Mouse (Mus musculus): ENCODE data around the gene Wnk2. TPM values are rescaled to one million over a fixed set of nuclear protein-coding genes. Genes with fewer than 3 reads are reported as not detected.

The Wnk2 gene
- total RNA-seq, 2 experiments from 2014 or later = 100 to 103 TPM

DNA sequence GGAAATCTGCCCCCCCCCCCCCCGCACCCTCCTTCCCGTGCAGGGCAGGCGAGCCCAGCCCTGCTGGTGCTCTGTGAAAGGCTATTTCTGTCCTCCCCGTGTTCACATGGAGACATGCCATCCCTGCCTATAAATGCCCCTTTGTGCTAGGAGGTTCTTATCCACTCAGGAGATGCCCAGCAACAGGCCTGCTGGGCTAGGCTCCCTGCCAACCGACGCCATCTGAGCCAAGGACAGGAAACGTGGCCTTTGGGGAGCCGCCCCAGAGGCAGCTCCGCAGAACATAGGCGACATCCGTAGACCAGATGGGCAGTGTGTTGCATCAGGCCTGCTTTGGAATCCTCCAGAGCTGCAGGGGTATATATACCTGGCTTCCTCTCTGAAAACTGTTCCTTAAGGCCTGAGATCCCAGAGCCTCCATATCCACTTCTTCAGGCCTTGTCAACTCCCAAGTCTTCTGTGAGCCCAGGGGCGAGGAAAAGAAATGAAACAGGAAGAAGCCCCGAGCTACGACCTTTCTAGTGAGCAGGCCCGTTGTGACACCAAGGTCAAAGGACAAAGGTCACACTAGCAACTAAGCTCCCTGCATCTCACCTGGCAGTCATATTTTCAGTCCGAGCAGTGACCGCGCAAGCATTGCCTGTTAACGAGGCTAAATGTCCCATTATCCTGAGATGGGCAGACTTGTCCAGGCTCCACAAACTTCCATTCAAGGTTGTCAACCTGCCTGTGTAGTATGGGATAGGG, 31.2 kb upstream of the Wnk2 start:
- peak; percentile 46 to 70 for DNase-seq (ENCODE audit: low spot score in 2 of 2)

- no peak for DNase-seq (ENCODE audit: low spot score in 2 of 2)
Measured at GRCm38 (mm10) chr13:49175509-49175908, 27.7 kb upstream of the Wnk2 start.

DNA sequence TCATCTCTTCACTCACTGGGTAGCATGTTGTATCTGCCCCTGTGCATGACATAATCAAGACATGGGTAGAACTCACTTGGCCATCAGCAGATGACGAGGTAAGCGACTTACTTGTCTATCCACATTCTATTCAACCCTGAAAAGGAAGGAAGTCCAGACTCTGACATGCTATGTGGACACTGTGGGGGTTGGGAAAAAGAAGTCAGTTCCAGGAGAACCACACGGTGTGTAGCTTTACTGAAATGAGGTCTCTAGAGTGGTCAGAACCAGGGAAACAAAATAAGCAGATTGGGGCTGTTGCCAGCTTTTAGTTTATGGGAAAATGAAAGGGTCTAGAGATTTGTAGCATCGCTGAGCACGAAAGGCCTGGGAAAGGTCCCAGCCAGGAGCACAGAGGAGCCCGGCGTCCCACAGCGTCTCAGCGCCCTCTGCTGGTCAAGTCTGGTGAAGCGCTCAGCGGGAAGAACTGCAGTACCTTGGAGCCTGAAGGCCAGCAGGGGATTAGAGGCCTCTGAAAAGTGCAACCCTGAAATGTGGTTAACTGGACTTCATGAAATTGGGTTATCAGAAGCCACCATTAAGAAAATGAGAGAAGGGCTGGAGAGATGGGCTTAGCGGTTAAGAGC, 25.3 kb upstream of the Wnk2 start:
- peak; percentile 78 to 92 for DNase-seq (ENCODE audit: low spot score in 2 of 2)

DNA sequence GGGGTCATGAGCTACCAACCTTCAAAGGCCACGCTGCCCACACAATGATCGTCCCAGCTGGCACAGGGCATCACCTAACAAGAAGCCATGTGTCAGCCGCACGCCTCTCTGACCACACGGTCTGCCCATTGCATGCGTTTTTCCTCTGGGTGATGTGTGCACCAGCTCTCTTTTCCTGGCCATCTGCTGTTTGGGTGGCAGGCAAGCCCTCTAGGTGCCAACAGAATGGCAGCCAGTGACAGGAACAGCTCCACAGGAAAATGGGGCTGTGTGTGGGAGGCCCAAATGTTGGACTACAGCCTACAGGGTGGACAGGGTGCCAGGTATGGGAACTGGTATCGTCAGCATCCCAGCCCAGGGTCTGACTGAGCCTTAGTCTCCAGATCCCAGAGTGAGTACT, 24.5 kb upstream of the Wnk2 start:
- peak in 1 of 2 experiments; percentile 70 for DNase-seq (ENCODE audit: low spot score in 2 of 2)

GRCm38 (mm10) chr13:49171729-49172128, 23.9 kb upstream of the Wnk2 start:
- no peak for DNase-seq (ENCODE audit: low spot score in 2 of 2)

DNA sequence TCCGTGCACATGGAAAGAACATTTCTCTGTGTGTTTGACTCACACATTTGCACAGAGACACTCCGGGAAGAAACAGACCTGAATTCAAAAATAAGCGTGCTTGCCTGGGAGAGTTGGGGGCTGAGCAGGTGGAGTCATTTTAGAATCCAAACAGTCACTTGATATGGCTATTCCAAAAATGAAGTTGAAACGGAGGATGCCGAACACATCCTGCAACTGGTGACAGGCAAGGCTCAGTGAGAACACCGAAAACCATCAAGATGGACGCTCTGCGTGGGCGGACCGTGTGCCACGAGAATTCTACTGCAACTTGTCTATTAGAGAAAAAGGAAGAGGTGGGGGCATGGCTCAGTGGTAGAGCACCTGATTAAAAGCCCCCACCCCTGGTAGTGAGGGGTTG, 22.8 kb upstream of the Wnk2 start:
- peak in 1 of 2 experiments; percentile 37 for DNase-seq (ENCODE audit: low spot score in 2 of 2)

GRCm38 (mm10) chr13:49169448-49170207, 21.8 kb upstream of the Wnk2 start:
- peak; percentile 70 to 91 for DNase-seq (ENCODE audit: low spot score in 2 of 2)

GRCm38 (mm10) chr13:49167081-49167480, 19.3 kb upstream of the Wnk2 start:
- DNase-seq (ENCODE audit: low spot score in 2 of 2) = no peak

DNA sequence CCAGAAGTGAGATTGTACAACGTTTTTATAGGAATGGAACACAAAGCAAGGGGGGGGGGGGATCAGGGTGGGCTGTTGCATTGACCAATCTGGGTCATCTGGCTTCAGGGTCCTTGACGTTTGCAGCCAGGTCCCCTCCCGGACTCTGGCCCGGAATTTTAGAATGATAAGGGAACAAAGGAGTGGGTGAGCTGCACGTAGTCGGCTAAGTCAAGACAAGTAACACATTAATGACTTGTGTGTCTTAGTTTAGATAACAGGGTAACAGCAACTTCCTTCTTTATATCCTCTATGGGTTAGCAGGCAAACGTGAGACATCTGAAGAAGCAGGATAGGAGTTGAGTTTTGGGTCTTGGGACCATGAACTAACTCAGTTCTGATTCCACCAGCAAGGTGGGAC, 15.8 kb upstream of the Wnk2 start:
- DNase-seq (ENCODE audit: low spot score in 2 of 2) = no peak

DNA sequence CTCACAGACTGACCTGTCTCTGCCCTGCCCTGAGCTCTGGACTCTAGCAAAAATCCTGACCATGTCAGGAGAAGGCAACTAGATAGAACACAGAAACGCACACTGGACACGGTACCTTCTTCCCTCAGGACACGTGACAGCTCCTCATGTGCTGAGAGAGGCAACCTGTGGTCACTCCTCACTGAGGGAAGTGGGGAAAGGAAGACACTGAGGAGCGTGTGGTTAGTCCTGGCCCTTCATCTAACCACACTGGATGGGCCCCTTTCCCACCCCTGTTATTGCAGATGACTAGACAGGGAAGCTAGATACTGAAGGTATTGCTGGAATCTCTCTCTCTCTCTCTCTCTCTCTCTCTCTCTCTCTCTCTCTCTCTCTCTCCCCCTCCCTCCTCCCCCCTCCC, 14.9 kb upstream of the Wnk2 start:
- DNase-seq (ENCODE audit: low spot score in 2 of 2) = no peak

DNA sequence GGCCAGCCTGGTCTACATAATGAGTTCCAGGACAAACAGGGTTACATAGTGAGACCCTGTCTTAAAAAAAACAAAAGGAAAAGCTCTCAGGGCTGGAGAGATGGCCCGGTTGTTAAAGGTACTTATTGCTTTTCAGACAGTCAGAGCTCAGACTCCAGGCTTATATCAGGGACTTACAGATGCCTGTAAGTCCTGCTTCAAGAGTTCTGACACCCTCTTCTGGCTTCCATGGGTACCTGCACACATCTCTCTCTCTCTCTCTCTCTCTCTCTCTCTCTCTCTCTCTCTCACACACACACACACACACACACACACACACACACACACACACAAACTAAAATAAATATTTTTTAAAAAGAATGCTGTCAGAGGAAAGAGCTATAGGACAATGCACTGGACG, 13.4 kb upstream of the Wnk2 start:
- DNase-seq (ENCODE audit: low spot score in 2 of 2) = no peak

DNA sequence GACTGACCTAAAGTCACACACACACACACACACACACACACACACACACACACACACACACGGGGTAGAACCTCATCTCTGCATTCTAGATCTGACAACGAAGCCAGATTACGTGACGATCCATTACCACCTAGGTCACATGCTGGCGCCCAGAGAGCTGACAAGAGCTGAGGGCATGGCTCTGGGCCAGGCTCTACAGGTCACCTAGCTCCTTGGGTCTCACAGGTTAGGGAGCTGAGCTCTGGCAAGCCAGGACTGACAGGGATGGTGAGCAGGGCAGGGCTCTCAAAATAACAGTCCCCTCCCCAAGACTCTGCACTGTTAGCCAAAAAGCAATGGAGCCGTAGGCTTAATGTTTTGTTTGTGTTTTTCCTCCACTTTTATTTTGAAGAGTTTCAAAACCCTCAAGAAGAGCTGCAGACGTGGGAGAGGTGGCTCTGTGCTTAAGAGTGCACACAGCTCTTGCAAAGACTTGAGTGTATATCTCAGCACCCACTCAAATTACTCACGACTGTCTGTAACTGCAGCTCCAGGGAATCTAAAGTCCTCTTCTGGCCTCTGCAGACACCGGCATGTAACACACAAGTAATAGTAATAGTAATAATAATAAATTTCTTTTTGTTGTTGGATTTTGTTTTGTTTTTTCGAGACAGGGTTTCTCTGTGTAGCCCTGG, 10.4 kb upstream of the Wnk2 start:
- no peak for DNase-seq (ENCODE audit: low spot score in 2 of 2)

- no peak for DNase-seq (ENCODE audit: low spot score in 2 of 2)
Measured at GRCm38 (mm10) chr13:49156645-49157044, 8.8 kb upstream of the Wnk2 start.

- no peak for DNase-seq (ENCODE audit: low spot score in 2 of 2)
Measured at GRCm38 (mm10) chr13:49154621-49155020, 6.8 kb upstream of the Wnk2 start.

GRCm38 (mm10) chr13:49154028-49154427, 6.2 kb upstream of the Wnk2 start:
- no peak for DNase-seq (ENCODE audit: low spot score in 2 of 2)

DNA sequence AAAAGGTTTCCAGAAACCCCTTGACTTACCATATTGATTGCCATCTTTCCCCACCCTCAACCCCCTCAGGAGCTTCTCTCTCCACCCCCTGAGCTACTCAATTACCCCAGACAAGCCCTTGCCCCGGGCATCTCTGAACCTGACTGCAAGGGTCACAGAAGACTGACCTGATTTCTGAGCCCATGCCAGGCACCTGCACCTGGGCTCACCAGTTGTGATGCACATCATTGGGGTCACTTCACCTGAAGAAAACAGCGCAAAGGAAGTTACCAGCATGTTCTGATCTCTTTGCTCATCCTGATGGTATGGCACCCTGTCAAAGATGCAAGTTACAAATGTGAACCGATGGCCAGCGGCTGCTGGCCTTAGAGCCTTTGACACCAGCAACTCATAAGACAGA, 873 bp upstream of the Wnk2 start:
- no peak for DNase-seq (ENCODE audit: low spot score in 2 of 2)

GRCm38 (mm10) chr13:49147007-49147857, 582 bp downstream of the Wnk2 start:
- DNase-seq (ENCODE audit: low spot score in 2 of 2) = peak; percentile 53 to 73

- DNase-seq (ENCODE audit: low spot score in 2 of 2) = peak in 1 of 2 experiments; percentile 30
Measured at GRCm38 (mm10) chr13:49146698-49147006, 1.2 kb downstream of the Wnk2 start.

GRCm38 (mm10) chr13:49146040-49146697, 1.6 kb downstream of the Wnk2 start:
- no peak for DNase-seq (ENCODE audit: low spot score in 2 of 2)

GRCm38 (mm10) chr13:49145396-49145795, 2.4 kb downstream of the Wnk2 start:
- peak in 1 of 2 experiments; percentile 28 for DNase-seq (ENCODE audit: low spot score in 2 of 2)
